Mouse (Mus musculus) midbrain, postnatal 0 days (tissue): ENCODE results near the gene Tbc1d1. TPM values are rescaled to one million over a fixed set of nuclear protein-coding genes. Genes with fewer than 3 reads are reported as not detected.

Experiments used
- ATAC-seq: fragments of 200-750 bp; cut with Nextera tagmentation; 2 replicates; pipeline ENCODE4 v1.8.0; 2017; ENCODE audit warnings: moderate number of reproducible peaks, mild to moderate bottlenecking, moderate TSS enrichment, moderate library complexity; ENCODE audit not compliant: low FRiP score
- DNase-seq: peaks from one replicate; pipeline ENCODE4 v3.0.0-alpha.2; 2015; ENCODE audit warnings: low spot score
- H3K27ac ChIP-seq: fragments of 300-500 bp; sonication (generic); 2 replicates; pipeline ENCODE4 v1.5.1; 2014; ENCODE audit warnings: low read depth, mild to moderate bottlenecking, low read length, mixed read lengths
- H3K27me3 ChIP-seq: fragments of 300-500 bp; sonication (generic); 2 replicates; pipeline ENCODE4 v1.6.1; 2014; ENCODE audit warnings: low read length, control low read depth, mixed read lengths; ENCODE audit not compliant: insufficient read depth
- H3K36me3 ChIP-seq: fragments of 300-500 bp; sonication (generic); 2 replicates; pipeline ENCODE4 v1.6.1; 2014; ENCODE audit warnings: low read length, control low read depth, mixed read lengths; ENCODE audit not compliant: insufficient read depth
- H3K4me1 ChIP-seq: fragments of 300-500 bp; sonication (generic); 2 replicates; pipeline ENCODE4 v1.6.1; 2014; ENCODE audit warnings: mild to moderate bottlenecking, control low read depth, antibody characterized with exemption, low read length, mixed read lengths; ENCODE audit not compliant: insufficient read depth
- H3K4me2 ChIP-seq: fragments of 300-500 bp; sonication (generic); 2 replicates; pipeline ENCODE4 v1.6.1; 2014; ENCODE audit warnings: low read depth, mild to moderate bottlenecking, low read length, mixed read lengths; ENCODE audit not compliant: poor library complexity, severe bottlenecking
- H3K4me3 ChIP-seq: fragments of 300-500 bp; sonication (generic); 2 replicates; pipeline ENCODE4 v1.5.1; 2014; ENCODE audit warnings: low read depth, mild to moderate bottlenecking, low read length, moderate library complexity
- H3K9ac ChIP-seq: fragments of 300-500 bp; sonication (generic); replicated peaks from 2 replicates; pipeline ENCODE4 v1.6.1; 2014; ENCODE audit warnings: mild to moderate bottlenecking, low read length, moderate library complexity, mixed read lengths; ENCODE audit not compliant: poor library complexity, severe bottlenecking
- H3K9me3 ChIP-seq: fragments of 300-500 bp; sonication (generic); 2 replicates; pipeline ENCODE4 v1.6.1; 2016; ENCODE audit warnings: low read length, control low read depth
- CTCF ChIP-seq: IDR thresholded peaks from 2 replicates; pipeline ENCODE4 v1.5.1; 2016; ENCODE audit warnings: antibody characterized with exemption, mild to moderate bottlenecking
- WGBS: fragments of 180-500 bp; shearing (Covaris S2); extraction: QIAGEN DNeasy Blood & Tissue Kit; methylation state at CpG from one replicate; pipeline ENCODE4 v1.1.7; 2014; 5-methylcytosine and 5-hydroxymethylcytosine counted together
- polyA plus RNA-seq: library from polyadenylated mRNA; unstranded; fragments of >200 nt; fragmentation: Nextera tagmentation; extraction: Ambion mirVana; gene quantifications from 2 replicates; pipeline ENCODE4 v1.2.1, GENCODE M21; 2015
- total RNA-seq: library from RNA; depleted of rRNA; stranded (reverse); fragments of >200 nt; gene quantifications from 2 replicates; pipeline ENCODE4 v1.2.3, GENCODE M21; 2014

Gene Tbc1d1
- total and polyA plus RNA-seq, 2 experiments from 2014 or later, result 5.6 to 11.3 TPM

DNA sequence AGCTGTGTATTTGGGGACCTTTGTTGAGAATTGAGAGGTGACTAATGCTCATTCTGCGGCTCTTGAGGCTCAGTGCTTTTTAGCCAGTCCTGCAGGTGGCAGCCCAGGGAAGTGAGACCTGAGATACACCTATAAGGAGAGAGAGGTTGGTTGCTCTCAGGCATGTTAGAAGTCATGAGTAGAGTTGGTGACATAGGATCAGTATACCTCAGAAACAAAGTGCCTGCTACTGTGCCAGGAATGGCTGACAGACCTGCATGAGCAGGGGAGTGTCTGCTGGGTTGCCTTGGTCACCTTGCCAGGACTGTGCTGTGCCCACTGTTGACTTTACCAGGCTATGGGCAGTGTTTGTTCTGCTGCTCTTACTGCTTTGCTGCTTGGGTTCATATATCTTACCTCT is 157.4 kb downstream of the Tbc1d1 start:
- H3K27me3 ChIP-seq, result no peaks in the 10 kb centered on the region
- 93% methylated on average over 1 of the region's 1 CpGs for WGBS
- TF ChIP-seq CTCF, result 0 out of 2 replicates have a peak, but pooled peaks have one; percentile 16
- H3K36me3 ChIP-seq, result no peaks in the 10 kb centered on the region
- DNase-seq (no peak), ATAC-seq (no peak)
- H3K4me2 ChIP-seq, result no peak overlapping the region
- H3K4me1 ChIP-seq, result 0 out of 2 replicates have a peak, but pooled peaks cover 7% of the 10 kb centered on the region
- H3K4me3 ChIP-seq, result no peak overlapping the region
- no peaks in the 10 kb centered on the region for H3K9me3 ChIP-seq
- no peak overlapping the region for H3K27ac ChIP-seq
- H3K9ac ChIP-seq, result no peak overlapping the region

DNA sequence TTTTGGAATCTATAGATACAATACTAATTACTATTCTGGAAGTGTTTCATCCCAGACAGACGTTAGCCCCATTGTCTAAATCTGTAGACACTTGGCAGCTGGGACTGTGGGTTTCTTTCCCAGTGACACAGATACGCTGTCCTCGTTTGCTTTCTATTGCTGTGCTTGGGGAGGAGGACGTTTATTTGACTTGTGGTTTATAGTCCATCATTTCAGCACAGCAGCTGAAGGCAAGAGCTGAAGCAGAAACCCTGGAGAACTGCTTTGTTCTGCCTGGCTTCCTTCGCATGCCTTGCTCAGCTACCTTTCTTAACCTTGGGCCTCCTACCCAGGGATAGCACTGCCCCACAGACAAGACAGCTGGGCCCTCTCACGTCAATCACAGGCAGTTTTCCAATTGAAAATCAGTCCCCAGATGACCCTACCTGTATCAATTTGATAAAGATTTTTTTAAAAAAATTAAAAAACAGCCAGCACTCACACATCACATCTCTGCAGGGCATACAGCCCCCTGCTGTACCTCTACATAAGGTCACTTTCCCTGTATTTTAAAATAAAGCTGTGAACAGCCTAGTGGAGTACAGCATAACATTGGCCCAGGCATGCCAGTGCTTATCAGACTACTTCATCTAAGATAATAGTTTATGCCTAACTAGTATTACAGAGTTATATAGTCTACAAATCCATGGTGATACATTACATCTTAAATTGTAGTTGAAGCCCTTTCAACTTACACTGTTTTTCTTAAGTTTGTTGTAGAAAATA is 158.4 kb downstream of the Tbc1d1 start:
- no peaks in the 10 kb centered on the region for H3K36me3 ChIP-seq
- H3K4me2 ChIP-seq, result no peak overlapping the region
- H3K4me1 ChIP-seq, result 0 out of 2 replicates have a peak, but pooled peaks cover 7% of the 10 kb centered on the region
- DNase-seq, result peak; percentile 60
- no peak overlapping the region for H3K4me3 ChIP-seq
- no peak for ATAC-seq
- no peaks in the 10 kb centered on the region for H3K27me3 ChIP-seq
- no peaks in the 10 kb centered on the region for H3K9me3 ChIP-seq
- no peak overlapping the region for H3K9ac ChIP-seq
- H3K27ac ChIP-seq, result peak overlapping the region; percentile 57; the same call in 1 of the 2 replicates
- WGBS, result 17% methylated on average over 6 of the region's 6 CpGs
- TF ChIP-seq CTCF, result no peak

DNA sequence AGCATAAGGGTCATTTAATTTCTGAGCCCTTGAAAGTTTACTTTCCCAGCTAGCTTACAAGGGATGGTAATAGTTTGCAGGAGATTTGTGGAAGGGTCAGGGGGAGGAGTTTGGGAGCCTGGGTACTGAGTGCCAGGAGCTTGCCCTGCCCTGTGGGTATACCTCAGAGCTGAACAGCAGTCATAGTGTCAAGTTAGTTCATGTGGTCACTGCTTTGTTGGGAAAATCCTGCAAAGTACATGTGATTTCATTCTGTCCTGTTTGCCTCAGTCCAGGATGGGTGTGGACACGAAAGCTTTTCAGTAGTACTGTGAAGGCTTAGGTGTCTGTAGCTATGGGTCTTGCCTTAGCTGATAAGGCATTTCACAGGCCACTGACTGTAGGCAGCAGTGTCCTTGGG is 159.0 kb downstream of the Tbc1d1 start:
- ATAC-seq (no peak), DNase-seq (no peak)
- 0 out of 2 replicates have a peak, but pooled peaks cover 7% of the 10 kb centered on the region for H3K4me1 ChIP-seq
- TF ChIP-seq CTCF, result no peak
- no peak overlapping the region for H3K4me2 ChIP-seq
- H3K36me3 ChIP-seq, result no peaks in the 10 kb centered on the region
- H3K27me3 ChIP-seq, result no peaks in the 10 kb centered on the region
- H3K9me3 ChIP-seq, result no peaks in the 10 kb centered on the region
- no peak overlapping the region for H3K27ac ChIP-seq
- H3K4me3 ChIP-seq, result no peak overlapping the region
- H3K9ac ChIP-seq, result no peak overlapping the region
- 78% methylated on average over 1 of the region's 1 CpGs for WGBS

DNA sequence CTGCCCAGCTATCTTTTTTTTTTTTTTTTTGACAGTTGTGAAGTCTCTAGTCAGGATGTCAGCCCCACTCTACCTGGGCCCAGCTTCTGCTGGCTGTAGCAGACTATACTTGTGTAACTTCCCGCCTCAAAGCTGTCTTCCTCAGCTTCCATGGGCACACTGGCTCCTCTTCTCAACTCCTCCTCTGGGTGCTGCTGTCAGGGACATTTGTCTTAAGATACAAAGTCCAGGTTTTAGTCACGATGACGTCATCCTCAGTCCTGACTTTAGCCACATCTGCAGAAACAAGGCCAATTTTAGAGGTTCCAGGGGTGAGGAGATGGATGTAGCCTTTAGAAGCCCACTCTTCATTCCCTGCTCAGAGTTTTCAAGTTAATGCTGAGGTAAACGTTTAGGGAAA is 167.2 kb downstream of the Tbc1d1 start:
- DNase-seq (no peak), ATAC-seq (no peak)
- Histone ChIP-seq H3K4me1 (no peaks in the 10 kb centered on the region), H3K4me2 (no peak overlapping the region), H3K27me3 (no peaks in the 10 kb centered on the region), H3K9me3 (no peaks in the 10 kb centered on the region), H3K27ac (no peak overlapping the region), H3K36me3 (no peaks in the 10 kb centered on the region), H3K4me3 (no peak overlapping the region), H3K9ac (no peak overlapping the region)
- WGBS, result 89% methylated on average over 4 of the region's 4 CpGs
- no peak for TF ChIP-seq CTCF

DNA sequence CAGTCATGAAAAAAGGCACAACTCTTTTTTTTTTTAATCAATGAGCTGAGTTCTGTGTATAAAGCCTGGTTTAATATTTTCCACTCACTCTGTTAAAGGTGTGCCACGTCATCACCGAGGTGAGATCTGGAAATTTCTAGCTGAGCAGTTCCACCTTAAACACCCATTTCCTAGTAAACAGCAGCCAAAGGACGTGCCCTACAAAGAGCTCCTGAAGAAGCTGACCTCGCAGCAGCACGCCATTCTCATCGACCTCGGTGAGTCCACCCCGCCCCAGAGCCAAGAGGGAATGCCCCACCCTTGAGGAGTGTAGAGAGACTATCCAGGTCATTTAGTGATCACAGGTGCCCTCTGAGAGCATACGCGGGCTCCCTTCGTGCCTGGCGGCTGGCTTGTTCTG is 168.2 kb downstream of the Tbc1d1 start:
- H3K9ac ChIP-seq, result no peak overlapping the region
- H3K9me3 ChIP-seq, result no peaks in the 10 kb centered on the region
- H3K4me1 ChIP-seq, result no peaks in the 10 kb centered on the region
- TF ChIP-seq CTCF, result no peak
- 91% methylated on average over 12 of the region's 12 CpGs for WGBS
- H3K36me3 ChIP-seq, result no peaks in the 10 kb centered on the region
- ATAC-seq (no peak), DNase-seq (no peak)
- H3K27ac ChIP-seq, result peak overlapping the region; percentile 47; the same call in 1 of the 2 replicates
- no peaks in the 10 kb centered on the region for H3K27me3 ChIP-seq
- H3K4me2 ChIP-seq, result no peak overlapping the region
- no peak overlapping the region for H3K4me3 ChIP-seq

DNA sequence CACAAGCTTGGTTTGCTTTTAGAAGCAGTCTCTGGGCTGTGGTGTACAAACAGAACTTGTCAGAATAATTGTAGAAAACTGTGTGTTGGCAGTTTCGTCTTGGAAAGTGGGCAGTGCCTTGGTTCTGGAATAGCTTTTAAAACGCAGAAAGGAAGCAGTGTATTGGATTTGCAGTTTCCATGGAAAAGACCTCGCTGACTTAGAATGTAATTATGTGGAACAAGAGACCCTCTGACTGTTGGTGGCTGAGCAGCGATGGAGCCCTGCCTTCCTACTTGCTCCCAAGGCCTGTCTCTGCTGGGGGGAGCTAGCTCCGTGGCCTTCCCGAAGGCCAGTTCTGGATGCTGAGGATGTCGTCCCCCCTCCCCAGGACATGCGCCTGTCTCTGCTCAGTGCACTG is 168.8 kb downstream of the Tbc1d1 start:
- ATAC-seq, result peak; percentile 56
- TF ChIP-seq CTCF, result no peak
- Histone ChIP-seq H3K36me3 (no peaks in the 10 kb centered on the region), H3K4me2 (no peak overlapping the region), H3K27ac (peak overlapping the region; percentile 47), H3K4me1 (no peaks in the 10 kb centered on the region), H3K4me3 (no peak overlapping the region), H3K9me3 (no peaks in the 10 kb centered on the region), H3K9ac (no peak overlapping the region), H3K27me3 (no peaks in the 10 kb centered on the region)
- 48% methylated on average over 8 of the region's 8 CpGs for WGBS
- DNase-seq, result peak; percentile 49
